Mouse (Mus musculus) frontal cortex, adult 2 months (tissue): ENCODE results near the gene Olfr1057. TPM values are rescaled to one million over a fixed set of nuclear protein-coding genes. Genes with fewer than 3 reads are reported as not detected.
"Not testable (repeated sequence)": the region's sequence is repeated elsewhere in the genome, so short reads cannot be mapped to it uniquely, and the experiment has no call there.

Source experiments
- DNase-seq, 2 experiments: peaks; one replicate each; pipeline ENCODE4 v3.0.0; 2022; ENCODE audit warnings: low spot score in 1 of 2; ENCODE audit errors: extremely low spot score in 1 of 2
- polyA plus RNA-seq: library from polyadenylated mRNA; depleted of rRNA; stranded (reverse); fragments of >200 nt; gene quantifications from 2 replicates; pipeline ENCODE4 v1.2.3, GENCODE M21; 2012; rRNA removed

The Olfr1057 gene
- polyA plus RNA-seq = not detected in 2 replicates

DNA sequence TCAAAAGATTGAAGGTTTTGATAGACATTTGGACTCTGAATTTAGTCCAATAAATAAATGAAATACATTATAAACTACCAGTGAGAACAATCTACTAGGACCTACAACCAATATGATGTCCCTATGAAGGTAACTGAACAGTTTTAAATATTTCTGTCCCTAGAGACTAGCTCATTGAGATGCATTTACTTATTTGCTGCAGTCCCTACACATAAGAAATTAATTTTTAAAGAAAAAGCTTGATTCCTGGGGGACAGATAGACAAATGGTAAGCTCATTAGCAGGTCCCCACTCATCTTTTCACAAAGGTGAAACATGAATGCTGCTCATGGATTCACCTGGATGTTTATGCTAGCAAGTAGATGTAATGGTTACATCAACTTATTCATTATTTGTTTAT lies at the start of gene Olfr1057:
TSS of gene Olfr1057 (minus strand) at position 101 of the 400 bp plus-strand sequence.
- no peak for DNase-seq

DNA sequence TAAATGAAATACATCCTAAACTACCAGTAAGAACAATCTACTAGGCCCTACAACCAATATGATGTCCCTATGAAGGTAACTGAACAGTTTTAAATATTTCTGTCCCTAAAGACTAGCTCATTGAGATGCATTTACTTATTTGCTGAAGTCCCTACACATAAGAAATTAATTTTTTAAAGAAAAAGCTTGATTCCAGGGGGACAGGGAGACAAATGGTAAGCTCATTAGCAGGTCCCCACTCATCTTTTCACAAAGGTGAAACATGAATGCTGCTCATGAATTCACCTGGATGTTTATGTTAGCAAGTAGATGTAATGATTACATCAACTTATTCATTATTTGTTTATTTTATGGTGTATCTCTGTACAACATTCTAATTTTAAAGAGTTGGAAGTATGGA lies 48.5 kb upstream of the Olfr1057 start, which contains the start of gene Olfr1062:
TSS of gene Olfr1062 (minus strand) at position 101 of the 400 bp plus-strand sequence.
- DNase-seq = not testable (repeated sequence)

DNA sequence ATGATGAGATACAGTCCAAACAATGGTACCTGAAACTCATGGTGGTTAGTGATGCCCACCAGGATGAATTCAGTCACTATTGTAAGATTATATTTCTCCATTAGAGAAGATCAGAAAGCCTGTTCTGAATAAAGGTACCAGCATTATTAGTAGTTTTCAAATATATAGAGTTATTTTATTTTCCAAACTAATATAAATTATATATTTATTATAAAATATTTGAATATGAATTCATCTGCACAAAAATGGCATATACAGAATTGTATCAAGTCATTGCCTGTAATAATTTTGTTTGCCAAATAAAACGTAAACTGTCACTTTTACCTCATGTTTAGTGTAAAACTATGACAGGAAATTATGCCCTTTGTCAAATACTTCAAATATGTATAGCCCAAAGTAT lies 35.8 kb upstream of the Olfr1057 start, which contains the start of gene Olfr1061:
TSS of gene Olfr1061 (minus strand) at position 101 of the 400 bp plus-strand sequence.
- DNase-seq = no peak

DNA sequence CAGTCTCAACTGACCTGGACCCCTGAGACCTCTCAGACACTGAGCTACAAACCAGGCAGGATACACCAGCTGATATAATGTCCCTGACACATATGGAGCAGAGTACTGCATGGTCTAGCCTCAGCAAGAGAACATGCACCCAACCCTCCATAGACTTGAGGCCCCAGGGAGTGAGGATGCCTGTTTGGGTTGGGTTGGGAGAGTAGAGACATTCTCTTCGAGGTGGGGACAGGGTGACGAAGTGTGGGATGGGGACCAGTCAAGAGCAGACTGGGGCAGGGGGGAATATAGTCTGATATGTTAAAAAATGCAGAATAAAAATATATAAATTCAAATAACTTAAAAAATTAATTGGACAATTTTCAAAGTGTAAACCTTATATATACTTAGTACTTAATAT lies 16.9 kb upstream of the Olfr1057 start:
- no peak for DNase-seq

DNA sequence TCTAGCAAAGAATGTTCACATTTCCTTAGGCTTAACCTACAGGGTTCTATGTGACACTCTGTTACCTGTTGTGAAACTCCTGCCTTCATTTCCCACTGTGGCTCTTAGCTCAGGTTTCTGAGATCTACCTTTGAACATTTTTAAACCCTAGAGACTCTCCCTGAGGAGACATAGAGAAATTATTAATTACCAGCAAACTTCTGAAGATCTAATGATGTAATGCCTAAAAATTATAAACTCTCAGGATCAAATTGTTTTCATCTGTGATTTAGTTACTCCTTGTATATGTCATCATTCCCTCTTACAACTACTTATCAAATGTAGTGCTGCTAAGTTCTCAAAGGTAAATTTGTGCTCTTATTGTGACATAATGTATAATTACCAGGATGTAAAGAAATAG lies 10.3 kb upstream of the Olfr1057 start, which contains the start of gene Olfr1058:
TSS of gene Olfr1058 (minus strand) at position 101 of the 400 bp plus-strand sequence.
- not testable (repeated sequence) for DNase-seq

DNA sequence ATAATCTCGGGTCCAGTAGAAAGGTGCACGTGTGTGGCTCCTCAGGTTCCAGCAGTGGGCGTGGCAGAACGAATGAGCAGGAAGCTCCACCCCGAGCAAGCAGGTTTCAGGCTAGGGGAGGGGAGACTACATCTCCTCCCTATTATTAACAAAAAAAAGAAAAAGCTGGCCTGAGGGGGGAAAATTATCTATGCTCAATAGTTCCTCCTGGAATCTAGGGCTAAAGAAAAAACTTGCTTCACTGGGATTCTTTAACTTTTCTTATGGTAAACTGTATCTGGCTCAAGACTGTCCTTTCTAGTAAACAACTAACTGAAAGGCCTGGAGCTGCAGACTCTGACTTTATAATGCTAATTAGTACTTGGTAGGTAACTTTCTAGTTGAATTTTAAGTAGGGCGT lies 11.9 kb downstream of the Olfr1057 start:
- DNase-seq = not testable (repeated sequence)

DNA sequence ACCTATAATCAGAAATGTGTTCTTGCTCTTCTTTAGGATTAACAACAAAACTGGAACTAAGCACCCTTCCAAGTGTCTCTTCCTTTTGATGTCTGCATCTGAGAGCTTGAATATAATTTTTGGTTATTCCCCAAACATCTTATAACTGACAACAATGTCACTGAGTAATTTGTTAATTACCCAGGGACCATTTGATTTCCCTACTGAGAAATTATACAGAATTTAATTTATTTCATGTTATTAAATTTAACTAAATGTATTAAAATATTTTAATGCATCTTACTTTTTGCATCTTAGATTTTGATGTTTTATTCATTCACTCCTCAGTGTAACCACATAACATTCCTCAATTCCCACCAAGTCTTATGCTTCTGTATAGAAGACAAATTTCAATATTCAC lies 15.8 kb downstream of the Olfr1057 start, which contains the start of gene Olfr1056:
TSS of gene Olfr1056 (minus strand) at position 101 of the 400 bp plus-strand sequence.
- no peak for DNase-seq

DNA sequence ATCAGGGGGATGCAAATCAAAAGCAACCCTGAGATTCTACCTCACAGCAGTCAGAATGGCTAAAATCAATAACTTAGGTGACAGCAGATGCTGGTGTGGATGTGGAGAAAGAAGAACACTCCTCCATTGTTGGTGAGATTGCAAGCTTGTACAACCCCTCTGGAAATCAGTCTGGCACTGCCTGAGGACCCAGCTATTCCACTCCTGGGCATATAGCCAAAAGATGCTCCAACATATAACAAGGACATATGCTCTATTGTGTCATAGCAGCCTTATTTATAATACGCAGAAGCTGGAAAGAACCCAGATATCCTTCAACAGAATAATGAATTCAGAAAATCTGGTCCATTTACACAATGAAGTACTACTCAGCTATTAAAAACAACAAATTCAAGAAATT lies 26.4 kb downstream of the Olfr1057 start:
- not testable (repeated sequence) for DNase-seq

DNA sequence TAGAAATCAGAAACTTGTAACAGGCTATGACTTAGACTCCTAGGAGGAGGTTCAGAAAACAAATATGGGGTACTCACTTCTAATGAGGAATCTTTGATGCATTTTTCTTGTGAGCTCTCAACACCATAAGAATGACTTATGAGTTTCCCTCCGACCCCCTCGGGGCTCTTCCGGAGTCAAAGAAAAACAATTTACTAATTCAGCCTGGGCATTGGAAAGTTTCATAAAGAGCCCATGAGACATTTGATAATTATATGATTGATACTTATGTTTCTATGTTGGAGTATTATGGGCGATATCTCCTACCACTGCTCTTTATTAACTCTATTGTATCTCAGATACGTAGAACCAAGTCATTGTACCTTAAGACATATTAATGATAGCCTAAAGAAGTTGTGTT lies 28.0 kb downstream of the Olfr1057 start, which contains the start of gene Olfr1055:
TSS of gene Olfr1055 (minus strand) at position 101 of the 400 bp plus-strand sequence.
- DNase-seq = no peak

DNA sequence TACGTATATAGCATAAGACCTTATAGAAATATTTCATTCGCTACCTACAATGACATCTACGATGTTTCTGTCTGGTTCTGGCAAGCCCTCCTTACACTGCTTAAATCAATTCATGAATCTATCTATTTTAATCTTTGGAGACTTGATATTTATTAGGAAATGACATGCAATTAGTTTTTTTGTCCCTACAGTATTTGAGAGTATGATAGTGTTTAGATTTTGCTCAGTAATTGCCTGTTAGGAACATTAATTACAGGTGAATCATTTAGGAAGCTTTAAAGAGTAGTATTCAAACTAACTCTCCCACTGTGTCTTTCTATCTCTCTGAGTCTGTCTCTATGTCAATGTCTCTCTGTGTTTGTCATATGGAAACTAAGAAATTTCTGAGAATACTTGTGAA lies 42.9 kb downstream of the Olfr1057 start, which contains the start of gene Olfr1054:
TSS of gene Olfr1054 (minus strand) at position 101 of the 400 bp plus-strand sequence.
- no peak for DNase-seq

Other genes with a start within 250 kb of the Olfr1057 start
- gene Olfr1039, start 242.5 kb downstream of the Olfr1057 start, polyA plus RNA-seq = not detected in 2 replicates
- gene Olfr1040, start 231.7 kb downstream of the Olfr1057 start, polyA plus RNA-seq = not detected in 2 replicates
- not detected in 2 replicates for gene Olfr1042, start 216.6 kb downstream of the Olfr1057 start, polyA plus RNA-seq
- gene Olfr1043, start 210.9 kb downstream of the Olfr1057 start, polyA plus RNA-seq = not detected in 2 replicates
- gene Olfr1044, start 200.6 kb downstream of the Olfr1057 start, polyA plus RNA-seq = not detected in 2 replicates
- gene Olfr52, start 192.7 kb downstream of the Olfr1057 start, polyA plus RNA-seq = 0.10 TPM in 1 of 2 replicates, not detected in the other
- 0.04 and 0.12 TPM in 2 replicates for gene Olfr1045, start 175.4 kb downstream of the Olfr1057 start, polyA plus RNA-seq
- gene Olfr1046, start 159.1 kb downstream of the Olfr1057 start, polyA plus RNA-seq = not detected in 2 replicates
- gene Olfr1047, start 147.0 kb downstream of the Olfr1057 start, polyA plus RNA-seq = not detected in 2 replicates
- gene Olfr1048, start 138.1 kb downstream of the Olfr1057 start, polyA plus RNA-seq = 0.02 TPM in 1 of 2 replicates, not detected in the other
- gene Olfr1049, start 120.1 kb downstream of the Olfr1057 start, polyA plus RNA-seq = not detected in 2 replicates
- gene Olfr1051, start 99.3 kb downstream of the Olfr1057 start, polyA plus RNA-seq = not detected in 2 replicates
- gene Olfr1052, start 85.9 kb downstream of the Olfr1057 start, polyA plus RNA-seq = 0.11 TPM in 1 of 2 replicates, not detected in the other
- not detected in 2 replicates for gene Olfr1053, start 63.1 kb downstream of the Olfr1057 start, polyA plus RNA-seq
- 0.06 TPM in 1 of 2 replicates, not detected in the other for gene Olfr1054, start 43.0 kb downstream of the Olfr1057 start, polyA plus RNA-seq
- 0.11 TPM in 1 of 2 replicates, not detected in the other for gene Olfr1055, start 28.1 kb downstream of the Olfr1057 start, polyA plus RNA-seq
- gene Olfr1056, start 15.9 kb downstream of the Olfr1057 start, polyA plus RNA-seq = not detected in 2 replicates
- not detected in 2 replicates for gene Olfr1058, start 10.2 kb upstream of the Olfr1057 start, polyA plus RNA-seq
- not detected in 2 replicates for gene Olfr1061, start 35.7 kb upstream of the Olfr1057 start, polyA plus RNA-seq
- not detected in 2 replicates for gene Olfr1062, start 48.4 kb upstream of the Olfr1057 start, polyA plus RNA-seq
- 0.06 TPM in 1 of 2 replicates, not detected in the other for gene Olfr1065, start 72.2 kb upstream of the Olfr1057 start, polyA plus RNA-seq
- gene Olfr1066, start 77.9 kb upstream of the Olfr1057 start, polyA plus RNA-seq = not detected in 2 replicates
- gene Olfr228, start 109.0 kb upstream of the Olfr1057 start, polyA plus RNA-seq = not detected in 2 replicates
- gene Olfr1076, start 130.1 kb upstream of the Olfr1057 start, polyA plus RNA-seq = not detected in 2 replicates
- not detected in 2 replicates for gene Olfr1079, start 164.1 kb upstream of the Olfr1057 start, polyA plus RNA-seq
- 0.06 TPM in 1 of 2 replicates, not detected in the other for gene Olfr1080, start 179.8 kb upstream of the Olfr1057 start, polyA plus RNA-seq
- not detected in 2 replicates for gene Olfr1082, start 220.6 kb upstream of the Olfr1057 start, polyA plus RNA-seq